Mouse (Mus musculus): ENCODE measurements around the gene Eml4. TPM values are rescaled to one million over a fixed set of nuclear protein-coding genes. Genes with fewer than 3 reads are reported as not detected.

Gene Eml4
- 10 to 100 TPM; 24.4 to 30.2 TPM for total RNA-seq (2021)

GRCm38 (mm10) chr17:83350379-83351091 lies at the start of gene Eml4:
Eml4 (plus strand) TSS chr17:83350931.
- peak; percentile 91 to 95 for DNase-seq (ENCODE audit: extremely low spot score in 1 of 2, low spot score in 2 of 2)
- intact Hi-C loops (cut with DNase I): loop anchor here (5.0 kb wide), 1 partner anchor 73 kb away; no protein-coding TSS in a partner anchor

GRCm38 (mm10) chr17:83301433-83301832 lies 49.3 kb upstream of the Eml4 start:
- no peak for DNase-seq (ENCODE audit: extremely low spot score in 1 of 2, low spot score in 2 of 2)
- intact Hi-C loops (cut with DNase I): no loop called here

GRCm38 (mm10) chr17:83304089-83304822 lies 46.5 kb upstream of the Eml4 start:
- intact Hi-C loops (cut with DNase I): no loop called here
- no peak for DNase-seq (ENCODE audit: extremely low spot score in 1 of 2, low spot score in 2 of 2)

- no peak for DNase-seq (ENCODE audit: extremely low spot score in 1 of 2, low spot score in 2 of 2)
- intact Hi-C loops (cut with DNase I): no loop called here
Observed at GRCm38 (mm10) chr17:83306964-83307640, 43.6 kb upstream of the Eml4 start.

GRCm38 (mm10) chr17:83307641-83308296 lies 43.0 kb upstream of the Eml4 start:
- intact Hi-C loops (cut with DNase I): no loop called here
- no peak for DNase-seq (ENCODE audit: extremely low spot score in 1 of 2, low spot score in 2 of 2)

- no peak for DNase-seq (ENCODE audit: extremely low spot score in 1 of 2, low spot score in 2 of 2)
- intact Hi-C loops (cut with DNase I): no loop called here
Observed at GRCm38 (mm10) chr17:83308451-83308850, 42.3 kb upstream of the Eml4 start.

GRCm38 (mm10) chr17:83309243-83309642 lies 41.5 kb upstream of the Eml4 start:
- DNase-seq (ENCODE audit: extremely low spot score in 1 of 2, low spot score in 2 of 2): no peak
- intact Hi-C loops (cut with DNase I): no loop called here

GRCm38 (mm10) chr17:83311806-83312205 lies 38.9 kb upstream of the Eml4 start:
- no peak for DNase-seq (ENCODE audit: extremely low spot score in 1 of 2, low spot score in 2 of 2)
- intact Hi-C loops (cut with DNase I): no loop called here

GRCm38 (mm10) chr17:83312244-83312918 lies 38.4 kb upstream of the Eml4 start:
- peak in 1 of 2 experiments; percentile 81 for DNase-seq (ENCODE audit: extremely low spot score in 1 of 2, low spot score in 2 of 2)
- intact Hi-C loops (cut with DNase I): no loop called here

- no peak for DNase-seq (ENCODE audit: extremely low spot score in 1 of 2, low spot score in 2 of 2)
- intact Hi-C loops (cut with DNase I): no loop called here
Observed at GRCm38 (mm10) chr17:83313046-83313689, 37.6 kb upstream of the Eml4 start.

GRCm38 (mm10) chr17:83315476-83315875 lies 35.3 kb upstream of the Eml4 start:
- intact Hi-C loops (cut with DNase I): no loop called here
- no peak for DNase-seq (ENCODE audit: extremely low spot score in 1 of 2, low spot score in 2 of 2)

GRCm38 (mm10) chr17:83322621-83323335 lies 28.0 kb upstream of the Eml4 start:
- DNase-seq (ENCODE audit: extremely low spot score in 1 of 2, low spot score in 2 of 2): peak; percentile 28 to 76
- intact Hi-C loops (cut with DNase I): no loop called here

GRCm38 (mm10) chr17:83323410-83324268 lies 27.1 kb upstream of the Eml4 start:
- no peak for DNase-seq (ENCODE audit: extremely low spot score in 1 of 2, low spot score in 2 of 2)

GRCm38 (mm10) chr17:83324269-83324616 lies 26.5 kb upstream of the Eml4 start:
- intact Hi-C loops (cut with DNase I): no loop called here
- peak in 1 of 2 experiments; percentile 20 for DNase-seq (ENCODE audit: extremely low spot score in 1 of 2, low spot score in 2 of 2)

More at GRCm38 (mm10) chr17:83323410-83324268, 27.1 kb upstream of the Eml4 start:
- intact Hi-C loops (cut with DNase I): no loop called here

- DNase-seq (ENCODE audit: extremely low spot score in 1 of 2, low spot score in 2 of 2): no peak
- intact Hi-C loops (cut with DNase I): no loop called here
Observed at GRCm38 (mm10) chr17:83335183-83335584, 15.5 kb upstream of the Eml4 start.

- intact Hi-C loops (cut with DNase I): no loop called here
- no peak for DNase-seq (ENCODE audit: extremely low spot score in 1 of 2, low spot score in 2 of 2)
Observed at GRCm38 (mm10) chr17:83337051-83337898, 13.5 kb upstream of the Eml4 start.
